Mouse (Mus musculus) hindbrain, postnatal 0 days (tissue): ENCODE results near the gene Slc17a7. TPM values are rescaled to one million over a fixed set of nuclear protein-coding genes. Genes with fewer than 3 reads are reported as not detected.

Source experiments
- ATAC-seq: fragments of 200-750 bp; cut with Nextera tagmentation; 2 replicates; pipeline ENCODE4 v1.8.0; 2017; ENCODE audit warnings: mild to moderate bottlenecking, moderate TSS enrichment, moderate library complexity
- DNase-seq: peaks from one replicate; pipeline ENCODE4 v3.0.0-alpha.2; 2015; ENCODE audit warnings: low spot score
- H3K27ac ChIP-seq: fragments of 300-500 bp; sonication (generic); 2 replicates; pipeline ENCODE4 v1.5.1; 2014; ENCODE audit warnings: mild to moderate bottlenecking
- H3K27me3 ChIP-seq: fragments of 300-500 bp; sonication (generic); 2 replicates; pipeline ENCODE4 v1.6.1; 2014; ENCODE audit warnings: low read length, mixed read lengths; ENCODE audit not compliant: insufficient read depth
- H3K36me3 ChIP-seq: fragments of 300-500 bp; sonication (generic); 2 replicates; pipeline ENCODE4 v1.6.1; 2014; ENCODE audit warnings: low read length, mixed read lengths; ENCODE audit not compliant: insufficient read depth
- H3K4me1 ChIP-seq: fragments of 300-500 bp; sonication (generic); 2 replicates; pipeline ENCODE4 v1.6.1; 2014; ENCODE audit warnings: antibody characterized with exemption, low read length, mixed read lengths; ENCODE audit not compliant: insufficient read depth
- H3K4me2 ChIP-seq: fragments of 300-500 bp; sonication (generic); 2 replicates; pipeline ENCODE4 v1.6.1; 2014; ENCODE audit warnings: low read depth, mild to moderate bottlenecking, low read length, moderate library complexity, mixed read lengths
- H3K4me3 ChIP-seq: fragments of 300-500 bp; sonication (generic); 2 replicates; pipeline ENCODE4 v1.5.1; 2014; ENCODE audit warnings: low read length
- H3K9ac ChIP-seq: fragments of 300-500 bp; sonication (generic); replicated peaks from 2 replicates; pipeline ENCODE4 v1.6.1; 2014; ENCODE audit warnings: mild to moderate bottlenecking, low read length, moderate library complexity, mixed read lengths
- H3K9me3 ChIP-seq: fragments of 300-500 bp; sonication (generic); 2 replicates; pipeline ENCODE4 v1.6.1; 2016; ENCODE audit warnings: low read length, mixed read lengths
- CTCF ChIP-seq: IDR thresholded peaks from 2 replicates; pipeline ENCODE4 v1.5.1; 2016; ENCODE audit warnings: antibody characterized with exemption, control low read depth, low read depth
- WGBS: fragments of 180-500 bp; shearing (Covaris S2); extraction: QIAGEN DNeasy Blood & Tissue Kit; methylation state at CpG from one replicate; pipeline ENCODE4 v1.1.7; 2014; 5-methylcytosine and 5-hydroxymethylcytosine counted together
- polyA plus RNA-seq: library from polyadenylated mRNA; unstranded; fragments of >200 nt; fragmentation: Nextera tagmentation; extraction: Ambion mirVana; gene quantifications from 2 replicates; pipeline ENCODE4 v1.2.1, GENCODE M21; 2015
- total RNA-seq: library from RNA; depleted of rRNA; stranded (reverse); fragments of >200 nt; gene quantifications from 2 replicates; pipeline ENCODE4 v1.2.3, GENCODE M21; 2014

The Slc17a7 gene
- total and polyA plus RNA-seq, 2 experiments from 2014 or later = 4.6 to 13.5 TPM

DNA sequence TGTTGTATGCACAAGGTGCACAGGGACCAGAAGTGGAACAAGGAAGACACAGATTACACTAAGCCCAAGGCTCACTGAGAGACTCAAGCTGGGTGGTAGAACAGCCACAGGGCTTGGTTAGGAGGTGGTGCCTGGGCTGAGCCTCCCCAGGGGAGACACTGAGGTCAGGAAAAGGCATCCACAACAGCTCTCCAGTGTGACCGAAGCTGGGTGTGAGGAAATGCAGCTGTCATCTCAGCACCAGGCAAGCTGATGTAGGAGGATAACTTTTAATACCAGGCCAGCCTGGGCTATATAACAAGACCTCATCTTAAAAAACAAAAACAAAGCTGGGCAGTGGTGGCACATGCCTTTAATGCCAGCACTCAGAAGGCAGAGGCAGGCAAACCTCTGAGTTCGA lies 27.4 kb downstream of the Slc17a7 start:
- 62% methylated on average over 2 of the region's 2 CpGs for WGBS
- DNase-seq = no peak
- Histone ChIP-seq H3K9ac (no peak overlapping the region), H3K27ac (no peak overlapping the region), H3K4me1 (no peaks in the 10 kb centered on the region), H3K36me3 (no peaks in the 10 kb centered on the region), H3K9me3 (no peaks in the 10 kb centered on the region), H3K27me3 (no peaks in the 10 kb centered on the region), H3K4me2 (no peak overlapping the region), H3K4me3 (no peak overlapping the region)
- TF ChIP-seq CTCF = no peak
- no peak for ATAC-seq

DNA sequence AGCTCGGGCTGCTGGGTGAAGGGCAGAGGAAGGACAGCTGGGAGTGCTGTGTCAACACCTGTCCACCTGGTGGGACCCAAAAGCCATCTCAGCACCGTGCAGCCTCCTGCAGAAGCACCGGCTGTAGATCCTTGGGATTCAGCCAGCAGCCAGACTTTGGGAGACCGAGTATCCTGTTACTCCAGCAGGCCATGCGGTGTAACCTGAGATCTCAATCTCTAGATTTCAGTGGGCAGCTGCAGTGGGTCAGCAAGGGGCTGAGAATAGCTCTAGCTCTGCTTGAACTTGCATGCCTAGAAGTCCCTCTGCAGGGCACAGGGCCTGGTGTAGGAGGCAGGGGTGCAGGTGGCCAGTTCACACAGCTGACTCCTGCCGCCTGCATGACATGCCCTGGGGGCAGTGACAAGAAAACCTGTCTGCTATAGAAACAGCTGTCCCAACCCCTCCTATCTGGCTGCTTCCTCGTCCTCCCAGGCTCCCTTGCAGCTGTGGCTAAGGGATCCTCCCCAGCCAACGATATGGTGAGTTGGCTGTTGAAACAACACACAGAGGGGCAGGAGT lies 28.1 kb downstream of the Slc17a7 start:
- TF ChIP-seq CTCF = no peak
- Histone ChIP-seq H3K27me3 (no peaks in the 10 kb centered on the region), H3K9me3 (no peaks in the 10 kb centered on the region), H3K27ac (peak overlapping the region; percentile 26), H3K4me2 (no peak overlapping the region), H3K4me3 (no peak overlapping the region), H3K9ac (no peak overlapping the region), H3K36me3 (no peaks in the 10 kb centered on the region), H3K4me1 (no peaks in the 10 kb centered on the region)
- ATAC-seq = peak; percentile 62
- peak; percentile 67 for DNase-seq
- WGBS = 23% methylated on average over 8 of the region's 8 CpGs

DNA sequence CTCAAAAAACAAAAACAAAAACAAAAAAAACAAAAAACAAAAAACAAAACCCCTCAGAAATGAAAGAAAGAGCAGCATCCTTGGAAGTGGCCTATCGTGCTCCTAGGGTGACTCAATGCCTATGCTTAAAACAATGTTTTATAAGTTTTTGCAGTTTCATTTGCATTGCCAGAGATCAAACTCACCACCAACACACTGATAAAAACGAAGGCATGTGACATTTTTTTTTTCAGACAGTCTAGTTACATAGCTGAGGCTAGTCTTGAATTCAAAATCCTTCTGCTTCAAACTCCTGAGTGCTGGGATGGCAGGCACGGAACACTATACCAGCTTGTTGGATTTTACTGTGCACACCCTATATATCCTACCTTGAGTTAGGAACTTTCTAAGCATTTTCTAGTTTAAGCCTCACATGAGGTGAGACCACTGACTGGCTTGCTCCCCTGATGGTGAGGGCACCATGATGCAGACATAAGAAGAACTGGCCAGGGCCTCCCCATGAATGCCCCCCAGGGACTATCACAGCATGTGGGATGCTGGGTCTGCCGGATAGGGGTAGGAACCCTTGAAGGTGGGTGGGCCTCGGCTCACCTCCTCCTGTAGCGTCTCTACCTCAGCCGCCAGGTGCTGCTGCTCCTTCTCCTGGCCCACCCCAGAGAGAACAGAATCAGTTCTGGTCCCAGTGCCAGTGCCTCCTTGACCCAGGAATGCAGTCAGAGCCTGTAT lies 29.0 kb downstream of the Slc17a7 start:
- Histone ChIP-seq H3K27ac (no peak overlapping the region), H3K27me3 (no peaks in the 10 kb centered on the region), H3K4me3 (no peak overlapping the region), H3K36me3 (no peaks in the 10 kb centered on the region), H3K9me3 (no peaks in the 10 kb centered on the region), H3K4me1 (no peaks in the 10 kb centered on the region), H3K4me2 (no peak overlapping the region), H3K9ac (no peak overlapping the region)
- WGBS = 78% methylated on average over 7 of the region's 7 CpGs
- TF ChIP-seq CTCF = no peak
- ATAC-seq (no peak), DNase-seq (no peak)

DNA sequence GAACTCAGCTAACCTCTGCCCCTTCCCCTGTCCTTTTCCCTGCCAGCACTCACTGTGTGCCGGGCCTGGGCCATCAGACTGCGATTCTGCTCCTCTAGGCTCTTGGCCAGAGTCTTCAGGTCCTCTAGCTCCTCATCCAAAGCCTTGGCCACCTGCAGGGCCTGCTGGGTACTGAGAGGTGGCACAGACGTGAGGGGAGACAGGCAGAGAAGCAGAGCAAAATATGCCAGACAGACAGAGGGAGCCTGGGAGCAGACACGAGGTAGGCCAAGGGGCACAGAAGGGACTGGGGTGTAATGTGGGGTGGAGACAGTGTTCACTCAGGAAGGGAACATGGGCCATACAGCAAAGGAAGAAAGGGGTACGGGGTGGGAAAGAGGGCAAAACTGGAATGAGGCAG lies 29.7 kb downstream of the Slc17a7 start:
- Histone ChIP-seq H3K27ac (no peak overlapping the region), H3K4me3 (no peak overlapping the region), H3K4me2 (no peak overlapping the region), H3K9ac (no peak overlapping the region), H3K27me3 (no peaks in the 10 kb centered on the region), H3K36me3 (no peaks in the 10 kb centered on the region), H3K4me1 (no peaks in the 10 kb centered on the region), H3K9me3 (no peaks in the 10 kb centered on the region)
- WGBS = 50% methylated on average over 5 of the region's 5 CpGs
- no peak for ATAC-seq
- peak; percentile 31; the same call in 1 of the 2 replicates for TF ChIP-seq CTCF
- no peak for DNase-seq

DNA sequence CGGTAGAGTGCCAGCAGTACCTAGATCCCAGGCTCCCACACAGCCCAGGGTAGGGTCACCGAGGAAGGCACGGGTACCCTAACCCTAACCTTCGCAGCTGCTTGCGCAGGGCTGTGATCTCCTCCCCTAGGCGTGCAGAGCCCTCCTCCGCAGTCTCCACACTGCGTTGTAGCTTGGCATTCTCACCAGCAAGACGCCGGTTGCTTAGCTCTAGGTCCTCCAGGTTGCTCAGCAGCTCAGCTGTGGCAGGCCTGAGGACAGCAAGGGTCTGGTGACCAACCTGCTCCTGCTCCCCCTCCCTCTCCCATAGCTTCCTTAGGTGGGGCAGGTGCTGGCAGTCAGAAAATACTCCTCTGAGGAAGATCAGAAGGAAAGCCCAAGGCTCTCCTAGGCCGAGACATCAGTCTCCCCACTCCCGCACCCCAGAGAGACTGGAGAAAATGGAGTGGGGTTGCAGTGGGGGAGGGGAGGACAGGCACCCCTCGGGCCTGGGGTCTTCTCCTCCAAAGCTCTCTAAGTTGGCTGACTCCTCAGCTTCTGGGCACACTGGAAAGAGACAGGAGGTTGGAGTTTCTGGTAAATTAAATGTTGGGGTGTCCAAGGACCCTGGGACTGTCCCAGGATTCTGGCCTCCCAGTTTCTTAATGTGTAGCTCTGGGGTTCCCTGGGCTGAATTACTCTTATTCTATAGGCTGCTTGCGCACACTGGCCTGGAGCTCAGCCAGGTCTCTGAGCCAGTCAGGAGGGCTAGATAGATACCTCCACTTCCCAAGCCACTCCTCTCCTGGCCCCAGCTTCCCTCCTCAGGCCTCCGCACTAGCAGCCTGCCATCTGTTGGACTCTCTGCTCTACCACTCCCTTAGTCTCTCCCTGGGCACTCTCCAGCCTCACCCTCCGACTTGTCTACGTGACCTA lies 30.4 kb downstream of the Slc17a7 start:
- Histone ChIP-seq H3K4me3 (no peak overlapping the region), H3K27me3 (no peaks in the 10 kb centered on the region), H3K27ac (no peak overlapping the region), H3K4me2 (no peak overlapping the region), H3K9ac (no peak overlapping the region), H3K36me3 (no peaks in the 10 kb centered on the region), H3K4me1 (no peaks in the 10 kb centered on the region), H3K9me3 (no peaks in the 10 kb centered on the region)
- WGBS = 63% methylated on average over 17 of the region's 17 CpGs
- ATAC-seq (no peak), DNase-seq (no peak)
- no peak for TF ChIP-seq CTCF

DNA sequence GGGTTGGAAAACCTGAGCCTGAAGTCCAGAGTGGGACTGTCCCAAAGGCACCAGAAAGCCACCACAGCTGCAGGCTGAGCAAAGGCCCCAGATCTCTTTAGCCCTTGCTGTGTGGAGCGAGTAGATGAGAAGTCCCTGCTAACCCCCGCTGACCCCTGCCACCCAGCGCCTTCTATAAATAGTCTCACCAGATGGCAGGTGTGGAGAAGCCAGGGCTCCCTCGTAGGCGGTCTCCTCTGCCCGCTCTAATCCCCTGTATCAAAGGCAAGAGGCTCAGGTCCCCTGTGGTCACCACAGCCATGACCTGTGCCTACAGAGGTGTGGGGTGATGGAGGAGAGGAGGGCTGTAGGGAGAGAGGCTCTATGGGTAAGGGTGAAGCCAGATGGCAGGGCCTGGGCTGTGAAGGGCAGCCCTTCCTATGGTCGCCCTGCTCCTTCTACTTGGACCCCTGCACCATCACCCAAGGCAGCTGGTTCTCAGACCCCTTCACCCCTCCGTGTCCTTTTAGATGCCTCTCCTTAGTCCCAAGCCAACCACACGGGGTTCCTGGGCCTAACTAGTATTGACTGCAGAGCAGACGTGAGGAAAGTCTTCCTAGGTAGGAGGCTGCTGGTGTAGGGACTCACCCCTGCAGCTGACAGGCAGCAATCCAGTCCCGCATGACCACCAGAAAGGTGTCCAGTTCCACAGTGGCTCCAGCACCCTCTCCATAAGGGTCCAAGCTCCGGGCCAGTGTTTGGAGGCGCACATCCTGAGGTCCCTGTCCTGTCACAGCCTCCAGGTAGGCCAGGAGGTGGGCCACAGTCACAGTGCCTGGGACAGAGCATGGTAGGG lies 31.8 kb downstream of the Slc17a7 start:
- H3K9ac ChIP-seq = no peak overlapping the region
- no peak for TF ChIP-seq CTCF
- 57% methylated on average over 13 of the region's 13 CpGs for WGBS

More for the DNA sequence above, 31.8 kb downstream of the Slc17a7 start:
- Histone ChIP-seq H3K4me3 (no peak overlapping the region), H3K27ac (no peak overlapping the region), H3K4me1 (no peaks in the 10 kb centered on the region), H3K27me3 (no peaks in the 10 kb centered on the region), H3K9me3 (no peaks in the 10 kb centered on the region), H3K4me2 (no peak overlapping the region), H3K36me3 (no peaks in the 10 kb centered on the region)
- DNase-seq (no peak), ATAC-seq (no peak)
